Mouse (Mus musculus): ENCODE measurements at regions not wholly inside any gene's neighbourhood (a gene's known extent, or its start where the extent isn't known, plus 50 kb on each side); places are given as distances from the start of the nearest gene placed in this dataset.

GRCm38 (mm10) chr5:4620513-4621210, 137.2 kb downstream of the Fzd1 start:
- Histone ChIP-seq H3K4me1 (no peaks in the 10 kb centered on the region), H3K4me3 (replicated peaks) (no peak overlapping the region), H3K9me3 (no peaks in the 10 kb centered on the region), H3K36me3 (replicated peaks; ENCODE audit: low read length) (no peaks in the 10 kb centered on the region), H3K27me3 (replicated peaks) (no peaks in the 10 kb centered on the region)
- TF ChIP-seq GATA1 (IDR thresholded peaks at IDR 0.05; ENCODE audit: borderline replicate concordance, low read length) (no peak), FLI1 (IDR thresholded peaks at IDR 0.05; ENCODE audit: low read length) (no peak)

DNA sequence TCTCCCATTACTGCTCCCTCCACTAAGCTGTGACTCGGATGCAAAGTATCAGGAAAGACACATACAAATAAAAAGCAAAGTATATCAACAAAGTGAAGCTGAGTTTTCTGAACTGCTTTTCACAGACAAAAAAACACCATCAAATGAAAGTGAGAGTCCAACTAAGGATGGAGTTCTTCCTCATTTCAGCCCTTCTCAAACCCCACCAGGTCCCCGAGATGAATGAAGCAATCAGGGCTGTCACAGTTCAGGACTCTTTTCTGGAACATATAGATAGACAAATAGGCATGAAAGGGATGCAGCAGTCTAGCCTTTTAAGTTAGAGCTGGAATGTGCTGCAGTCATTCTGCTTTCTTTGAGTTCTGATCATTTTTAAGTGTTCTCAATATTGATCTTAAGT, 142.6 kb downstream of the Fzd1 start:
- no peak for TF ChIP-seq FLI1 (IDR thresholded peaks at IDR 0.05; ENCODE audit: low read length)
- TF ChIP-seq GATA1 (IDR thresholded peaks at IDR 0.05; ENCODE audit: borderline replicate concordance, low read length), result no peak
- Histone ChIP-seq H3K36me3 (replicated peaks; ENCODE audit: low read length) (no peaks in the 10 kb centered on the region), H3K27me3 (replicated peaks) (no peaks in the 10 kb centered on the region), H3K9me3 (no peaks in the 10 kb centered on the region), H3K4me1 (no peaks in the 10 kb centered on the region), H3K4me3 (replicated peaks) (no peak overlapping the region)

- H3K4me1 ChIP-seq, result no peaks in the 10 kb centered on the region
- H3K9me3 ChIP-seq, result peaks cover 7% of the 10 kb centered on the region; the same call in 1 of the 2 replicates
- TF ChIP-seq GATA1 (IDR thresholded peaks at IDR 0.05; ENCODE audit: borderline replicate concordance, low read length) (no peak), FLI1 (IDR thresholded peaks at IDR 0.05; ENCODE audit: low read length) (no peak)
- no peaks in the 10 kb centered on the region for H3K27me3 ChIP-seq (replicated peaks)
- no peaks in the 10 kb centered on the region for H3K36me3 ChIP-seq (replicated peaks; ENCODE audit: low read length)
- no peak overlapping the region for H3K4me3 ChIP-seq (replicated peaks)
Measured at GRCm38 (mm10) chr5:4597471-4597870, 160.4 kb downstream of the Fzd1 start.

GRCm38 (mm10) chr5:4595010-4595409, 162.8 kb downstream of the Fzd1 start:
- Histone ChIP-seq H3K4me3 (replicated peaks) (no peak overlapping the region), H3K36me3 (replicated peaks; ENCODE audit: low read length) (no peaks in the 10 kb centered on the region), H3K9me3 (peaks cover 4% of the 10 kb centered on the region; the same call in 1 of the 2 replicates), H3K4me1 (no peaks in the 10 kb centered on the region), H3K27me3 (replicated peaks) (no peaks in the 10 kb centered on the region)
- TF ChIP-seq FLI1 (IDR thresholded peaks at IDR 0.05; ENCODE audit: low read length), result no peak
- TF ChIP-seq GATA1 (IDR thresholded peaks at IDR 0.05; ENCODE audit: borderline replicate concordance, low read length), result no peak

DNA sequence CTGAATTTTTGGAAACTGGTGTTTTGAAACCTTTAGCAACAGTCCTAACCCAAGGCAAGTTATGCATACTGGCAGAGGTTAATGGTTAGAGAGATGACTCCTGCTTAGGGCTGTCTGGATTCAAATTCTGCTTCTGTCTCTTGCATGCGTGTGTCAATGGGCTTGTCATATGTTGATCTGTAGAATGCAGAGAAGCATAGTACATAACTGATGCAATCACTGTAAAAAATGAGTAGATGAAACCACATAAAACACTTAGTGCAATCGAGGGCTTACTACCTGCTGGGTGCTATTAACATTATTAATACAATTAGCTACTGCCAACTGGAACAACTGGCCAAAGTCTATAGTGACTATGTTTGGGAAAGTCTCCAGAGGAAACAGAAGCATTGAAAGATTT, 163.3 kb downstream of the Fzd1 start:
- Histone ChIP-seq H3K4me1 (no peaks in the 10 kb centered on the region), H3K36me3 (replicated peaks; ENCODE audit: low read length) (no peaks in the 10 kb centered on the region), H3K27me3 (replicated peaks) (no peaks in the 10 kb centered on the region), H3K9me3 (peaks cover 4% of the 10 kb centered on the region; the same call in 1 of the 2 replicates), H3K4me3 (replicated peaks) (no peak overlapping the region)
- TF ChIP-seq GATA1 (IDR thresholded peaks at IDR 0.05; ENCODE audit: borderline replicate concordance, low read length) (no peak), FLI1 (IDR thresholded peaks at IDR 0.05; ENCODE audit: low read length) (no peak)

DNA sequence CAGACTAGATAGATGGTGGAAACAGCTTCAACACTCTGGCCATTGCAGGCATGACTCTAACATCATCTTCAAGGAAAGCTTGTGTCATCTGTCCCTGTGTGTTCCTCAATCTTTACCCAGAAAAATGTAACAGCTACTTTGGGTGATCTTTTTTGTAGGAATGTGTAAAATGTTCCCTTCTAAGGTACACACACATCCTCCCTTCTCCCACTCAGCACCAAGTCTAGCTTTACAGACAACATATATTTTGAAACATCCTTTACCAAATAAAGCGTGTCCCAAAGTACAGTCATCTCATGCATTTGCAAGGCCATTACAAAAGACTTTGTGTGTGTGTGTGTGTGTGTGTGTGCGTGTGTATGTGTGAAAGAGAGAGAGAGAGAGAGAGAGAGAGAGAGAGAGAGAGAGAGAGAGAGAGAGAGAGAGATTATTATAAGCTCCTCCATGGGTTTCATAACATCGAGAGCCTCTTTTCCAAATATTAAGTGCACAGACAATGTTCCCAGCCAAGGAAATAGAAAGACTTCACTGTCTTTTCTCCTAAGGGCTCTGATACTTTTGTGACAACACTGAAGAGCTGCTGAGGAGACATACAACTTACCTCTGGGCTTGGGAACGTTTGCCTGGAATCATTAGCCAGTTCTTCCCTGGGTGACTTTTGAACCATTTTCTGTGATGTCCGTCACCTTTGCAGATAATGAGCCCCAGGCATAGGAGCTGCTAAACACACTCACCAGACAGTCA, 164.0 kb downstream of the Fzd1 start:
- TF ChIP-seq GATA1 (IDR thresholded peaks at IDR 0.05; ENCODE audit: borderline replicate concordance, low read length) (no peak), FLI1 (IDR thresholded peaks at IDR 0.05; ENCODE audit: low read length) (no peak)
- Histone ChIP-seq H3K9me3 (peaks cover 4% of the 10 kb centered on the region; the same call in 1 of the 2 replicates), H3K4me3 (replicated peaks) (no peak overlapping the region), H3K4me1 (no peaks in the 10 kb centered on the region), H3K27me3 (replicated peaks) (no peaks in the 10 kb centered on the region), H3K36me3 (replicated peaks; ENCODE audit: low read length) (no peaks in the 10 kb centered on the region)

- Histone ChIP-seq H3K4me1 (no peaks in the 10 kb centered on the region), H3K4me3 (replicated peaks) (no peak overlapping the region), H3K27me3 (replicated peaks) (no peaks in the 10 kb centered on the region), H3K36me3 (replicated peaks; ENCODE audit: low read length) (no peaks in the 10 kb centered on the region), H3K9me3 (peaks cover 20% of the 10 kb centered on the region)
- TF ChIP-seq FLI1 (IDR thresholded peaks at IDR 0.05; ENCODE audit: low read length) (no peak), GATA1 (IDR thresholded peaks at IDR 0.05; ENCODE audit: borderline replicate concordance, low read length) (no peak)
Measured at GRCm38 (mm10) chr5:4591721-4592120, 166.1 kb downstream of the Fzd1 start.

DNA sequence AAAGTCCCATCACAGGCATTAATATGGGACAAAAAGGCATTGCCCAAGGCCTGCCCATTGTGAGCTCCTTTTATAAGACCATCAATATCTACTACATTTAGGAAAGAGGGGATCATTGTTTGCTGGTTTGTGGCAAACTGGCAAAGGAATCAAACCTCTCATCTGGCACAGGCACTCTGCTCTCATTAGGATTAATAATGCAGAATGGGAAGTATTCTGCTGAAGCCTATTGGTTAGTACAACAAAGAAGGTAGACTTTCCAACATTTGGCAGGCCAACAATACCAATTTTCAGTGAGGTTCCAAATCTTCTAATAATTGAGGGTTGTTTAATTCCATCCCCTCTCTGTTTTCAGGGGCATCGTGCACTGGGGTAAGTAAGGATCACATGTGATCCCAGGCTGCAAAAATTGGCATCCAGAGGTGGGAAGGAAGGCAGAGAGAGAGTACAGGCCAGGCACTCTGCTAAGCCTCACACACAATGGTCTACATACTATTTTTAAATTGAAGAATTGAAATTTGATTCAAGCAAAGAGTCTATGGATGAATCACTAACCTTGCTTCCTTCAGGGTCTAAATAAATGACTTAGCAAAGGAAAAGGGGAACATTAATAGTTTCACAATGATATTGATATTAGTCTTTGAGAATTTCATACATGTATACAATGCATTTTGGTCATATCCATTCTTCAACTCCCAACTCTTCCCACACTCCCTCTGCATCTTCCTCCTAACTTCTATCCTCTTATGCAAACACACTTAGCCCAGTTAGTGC, 174.9 kb downstream of the Fzd1 start:
- no peaks in the 10 kb centered on the region for H3K36me3 ChIP-seq (replicated peaks; ENCODE audit: low read length)
- no peaks in the 10 kb centered on the region for H3K4me1 ChIP-seq
- H3K9me3 ChIP-seq, result peaks cover 18% of the 10 kb centered on the region
- no peaks in the 10 kb centered on the region for H3K27me3 ChIP-seq (replicated peaks)
- no peak overlapping the region for H3K4me3 ChIP-seq (replicated peaks)
- TF ChIP-seq FLI1 (IDR thresholded peaks at IDR 0.05; ENCODE audit: low read length), result no peak
- no peak for TF ChIP-seq GATA1 (IDR thresholded peaks at IDR 0.05; ENCODE audit: borderline replicate concordance, low read length)

GRCm38 (mm10) chr5:4580185-4580839, 177.5 kb downstream of the Fzd1 start:
- H3K9me3 ChIP-seq, result peaks cover 8% of the 10 kb centered on the region; the same call in 1 of the 2 replicates
- no peak overlapping the region for H3K4me3 ChIP-seq (replicated peaks)
- no peaks in the 10 kb centered on the region for H3K4me1 ChIP-seq
- no peaks in the 10 kb centered on the region for H3K27me3 ChIP-seq (replicated peaks)
- TF ChIP-seq FLI1 (IDR thresholded peaks at IDR 0.05; ENCODE audit: low read length) (no peak), GATA1 (IDR thresholded peaks at IDR 0.05; ENCODE audit: borderline replicate concordance, low read length) (no peak)
- no peaks in the 10 kb centered on the region for H3K36me3 ChIP-seq (replicated peaks; ENCODE audit: low read length)
